Mouse (Mus musculus) adipocyte (in vitro differentiated cells): Measurements from ENCODE around the gene 1700001P01Rik.
"Not testable (repeated sequence)": the region's sequence is repeated elsewhere in the genome, so short reads cannot be mapped to it uniquely, and the experiment has no call there.

ENCODE experiments used
- DNase-seq: peaks from one replicate; pipeline ENCODE4 v3.0.0-alpha.2; 2016; ENCODE audit warnings: low spot score

1700001P01Rik gene

GRCm38 (mm10) chr11:97744718-97745330 is 30.9 kb downstream of the 1700001P01Rik start:
- DNase-seq: peak; percentile 100

GRCm38 (mm10) chr11:97744063-97744717 is 31.5 kb downstream of the 1700001P01Rik start, which contains the start of gene Pip4k2b:
Pip4k2b (minus strand) TSS chr11:97744704.
- no peak for DNase-seq

- peak; percentile 26 for DNase-seq
Measured at GRCm38 (mm10) chr11:97743423-97743822, 32.3 kb downstream of the 1700001P01Rik start.

- DNase-seq: no peak
Measured at GRCm38 (mm10) chr11:97742591-97742990, 33.1 kb downstream of the 1700001P01Rik start.

GRCm38 (mm10) chr11:97742157-97742556 is 33.6 kb downstream of the 1700001P01Rik start:
- DNase-seq: no peak

GRCm38 (mm10) chr11:97740190-97740589 is 35.5 kb downstream of the 1700001P01Rik start:
- no peak for DNase-seq

GRCm38 (mm10) chr11:97739155-97739554 is 36.6 kb downstream of the 1700001P01Rik start:
- no peak for DNase-seq

- DNase-seq: no peak
Measured at GRCm38 (mm10) chr11:97738703-97739102, 37.0 kb downstream of the 1700001P01Rik start.

- peak; percentile 57 for DNase-seq
Measured at GRCm38 (mm10) chr11:97737600-97737999, 38.1 kb downstream of the 1700001P01Rik start.

- DNase-seq: no peak
Measured at GRCm38 (mm10) chr11:97736645-97737044, 39.1 kb downstream of the 1700001P01Rik start.

- DNase-seq: not testable (repeated sequence)
Measured at GRCm38 (mm10) chr11:97734810-97735209, 40.9 kb downstream of the 1700001P01Rik start.

- no peak for DNase-seq
Measured at GRCm38 (mm10) chr11:97733689-97734088, 42.0 kb downstream of the 1700001P01Rik start.

- DNase-seq: no peak
Measured at GRCm38 (mm10) chr11:97728730-97729129, 47.0 kb downstream of the 1700001P01Rik start.

- DNase-seq: no peak
Measured at GRCm38 (mm10) chr11:97728311-97728710, 47.4 kb downstream of the 1700001P01Rik start.

- no peak for DNase-seq
Measured at GRCm38 (mm10) chr11:97723709-97724108, 52.0 kb downstream of the 1700001P01Rik start.
